Mouse (Mus musculus) midbrain, embryonic 16.5 days (tissue): Measurements from ENCODE around the gene Abracl. TPM values are rescaled to one million over a fixed set of nuclear protein-coding genes. Genes with fewer than 3 reads are reported as not detected.

Experiments
- ATAC-seq: fragments of 200-750 bp; cut with Nextera tagmentation; 2 replicates; pipeline ENCODE4 v1.8.0; 2017; ENCODE audit warnings: moderate TSS enrichment
- H3K27ac ChIP-seq: fragments of 300-500 bp; sonication (generic); 2 replicates; pipeline ENCODE4 v1.5.1; 2014; ENCODE audit warnings: mild to moderate bottlenecking, low read length, mixed read lengths
- H3K27me3 ChIP-seq: fragments of 300-500 bp; sonication (generic); 2 replicates; pipeline ENCODE4 v1.6.1; 2014; ENCODE audit warnings: low read depth, low read length, mixed read lengths; ENCODE audit not compliant: control insufficient read depth, insufficient read depth
- H3K36me3 ChIP-seq: fragments of 300-500 bp; sonication (generic); 2 replicates; pipeline ENCODE4 v1.6.1; 2014; ENCODE audit warnings: mild to moderate bottlenecking, low read length, moderate library complexity, mixed read lengths; ENCODE audit not compliant: control insufficient read depth, insufficient read depth
- H3K4me1 ChIP-seq: fragments of 300-500 bp; sonication (generic); 2 replicates; pipeline ENCODE4 v1.6.1; 2014; ENCODE audit warnings: mild to moderate bottlenecking, low read length, mixed read lengths; ENCODE audit not compliant: control insufficient read depth, insufficient read depth
- H3K4me2 ChIP-seq: fragments of 300-500 bp; sonication (generic); 2 replicates; pipeline ENCODE4 v1.6.1; 2014; ENCODE audit warnings: mild to moderate bottlenecking, low read length, mixed read lengths
- H3K4me3 ChIP-seq: fragments of 300-500 bp; sonication (generic); 2 replicates; pipeline ENCODE4 v1.5.1; 2014; ENCODE audit warnings: low read depth, mild to moderate bottlenecking, low read length, moderate library complexity, mixed read lengths
- H3K9ac ChIP-seq: fragments of 300-500 bp; sonication (generic); 2 replicates; pipeline ENCODE4 v1.6.1; 2014; ENCODE audit warnings: low read depth, low read length, mixed read lengths
- H3K9me3 ChIP-seq: fragments of 300-500 bp; sonication (generic); replicated peaks from 2 replicates; pipeline ENCODE4 v1.6.1; 2014; ENCODE audit warnings: mild to moderate bottlenecking, low read length, mixed read lengths; ENCODE audit not compliant: control insufficient read depth, poor library complexity, severe bottlenecking
- WGBS: fragments of 180-500 bp; shearing (Covaris S2); extraction: QIAGEN DNeasy Blood & Tissue Kit; methylation state at CpG from one replicate; pipeline ENCODE4 v1.1.7; 2014; 5-methylcytosine and 5-hydroxymethylcytosine counted together
- polyA plus RNA-seq: library from polyadenylated mRNA; unstranded; fragments of >200 nt; fragmentation: Nextera tagmentation; extraction: Ambion mirVana; gene quantifications from 2 replicates; pipeline ENCODE4 v1.2.1, GENCODE M21; 2015

Gene Abracl
- polyA plus RNA-seq, 1 experiment from 2014 or later: 45.7 TPM

DNA sequence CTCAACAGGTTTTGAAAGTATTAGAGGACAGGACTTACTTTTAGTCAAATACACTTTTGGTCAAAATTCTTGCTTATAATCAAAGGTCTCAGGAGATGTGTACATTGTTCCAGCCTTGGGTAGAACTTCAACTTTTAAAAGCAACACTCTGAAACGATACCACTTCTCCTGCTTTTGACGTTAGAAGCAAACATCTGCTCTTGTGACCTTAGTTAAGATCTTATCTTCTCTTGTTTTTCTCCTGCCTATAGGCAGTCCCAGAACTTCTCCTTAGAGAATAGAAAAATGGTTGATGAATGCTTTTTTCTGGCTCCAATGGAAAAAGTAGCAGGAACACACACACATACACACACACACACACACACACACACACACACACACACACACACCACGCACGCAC lies 57.0 kb downstream of the Abracl start:
- 82% methylated on average over 4 of the region's 4 CpGs for WGBS
- H3K9me3 ChIP-seq: no peaks in the 10 kb centered on the region
- no peaks in the 10 kb centered on the region for H3K4me1 ChIP-seq
- H3K36me3 ChIP-seq: no peaks in the 10 kb centered on the region
- H3K4me2 ChIP-seq: no peak overlapping the region
- ATAC-seq: no peak
- no peak overlapping the region for H3K27ac ChIP-seq
- no peak overlapping the region for H3K9ac ChIP-seq
- no peak overlapping the region for H3K4me3 ChIP-seq
- no peaks in the 10 kb centered on the region for H3K27me3 ChIP-seq

Other genes with a start within 250 kb of the Abracl start
- 0.87 and 1.6 TPM in 2 replicates for gene Txlnb, start 227.1 kb downstream of the Abracl start, polyA plus RNA-seq
- 4.4 and 6.4 TPM in 2 replicates for gene Heca, start 75.2 kb downstream of the Abracl start, polyA plus RNA-seq
- gene Reps1, start 32.6 kb upstream of the Abracl start, polyA plus RNA-seq: 12.7 and 16.1 TPM in 2 replicates
- gene Ect2l, start 187.6 kb upstream of the Abracl start, polyA plus RNA-seq: 0.32 and 0.33 TPM in 2 replicates
- 5.3 and 7.3 TPM in 2 replicates for gene Ccdc28a, start 211.7 kb upstream of the Abracl start, polyA plus RNA-seq